Mouse (Mus musculus) splenic B cell, adult 2 months (primary cell): Measurements from ENCODE around the gene Hgfac.

Experiments
- DNase-seq: peaks from one replicate; pipeline ENCODE4 v3.0.0-alpha.2; 2011; ENCODE audit warnings: low read depth, low spot score
- H3K27me3 ChIP-seq: 2 replicates; pipeline ENCODE4 v1.6.1; 2012; ENCODE audit warnings: mild to moderate bottlenecking, low read length, moderate library complexity, mixed read lengths; ENCODE audit not compliant: control insufficient read depth, poor library complexity, insufficient read depth, severe bottlenecking
- H3K36me3 ChIP-seq: 2 replicates; pipeline ENCODE4 v1.6.1; 2012; ENCODE audit warnings: mild to moderate bottlenecking, low read length, moderate library complexity, mixed read lengths; ENCODE audit not compliant: control insufficient read depth, poor library complexity, insufficient read depth, severe bottlenecking

Gene Hgfac

GRCm38 (mm10) chr5:35041268-35041829 lies at the start of gene Hgfac:
TSS of gene Hgfac (plus strand) at chr5:35041509.
- no peaks in the 10 kb centered on the region for H3K36me3 ChIP-seq
- H3K27me3 ChIP-seq, result no peaks in the 10 kb centered on the region
- DNase-seq, result no peak

DNA sequence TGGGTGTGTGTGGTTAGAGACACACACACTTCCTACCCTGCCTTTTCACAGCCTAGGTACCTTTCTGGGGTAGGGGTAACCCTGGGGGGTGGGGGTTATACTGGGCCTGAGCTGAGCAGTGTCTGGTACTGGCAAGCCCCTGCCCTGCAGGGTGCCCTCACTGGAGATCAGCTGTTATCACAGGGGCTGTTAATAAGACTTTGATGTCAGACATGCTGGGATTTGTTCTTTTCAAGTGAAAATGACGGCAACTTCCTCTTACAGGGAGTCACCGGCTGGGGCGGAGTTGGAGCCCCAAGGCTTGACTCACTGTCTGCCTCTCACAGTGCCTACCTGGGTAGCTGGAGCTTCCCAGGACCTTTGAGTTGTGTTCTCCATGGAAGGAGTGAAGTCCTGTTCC lies 42.6 kb upstream of the Hgfac start:
- no peak for DNase-seq
- no peaks in the 10 kb centered on the region for H3K27me3 ChIP-seq
- no peaks in the 10 kb centered on the region for H3K36me3 ChIP-seq

GRCm38 (mm10) chr5:34999281-34999680 lies 42.0 kb upstream of the Hgfac start:
- Histone ChIP-seq H3K27me3 (no peaks in the 10 kb centered on the region), H3K36me3 (no peaks in the 10 kb centered on the region)
- DNase-seq, result no peak

DNA sequence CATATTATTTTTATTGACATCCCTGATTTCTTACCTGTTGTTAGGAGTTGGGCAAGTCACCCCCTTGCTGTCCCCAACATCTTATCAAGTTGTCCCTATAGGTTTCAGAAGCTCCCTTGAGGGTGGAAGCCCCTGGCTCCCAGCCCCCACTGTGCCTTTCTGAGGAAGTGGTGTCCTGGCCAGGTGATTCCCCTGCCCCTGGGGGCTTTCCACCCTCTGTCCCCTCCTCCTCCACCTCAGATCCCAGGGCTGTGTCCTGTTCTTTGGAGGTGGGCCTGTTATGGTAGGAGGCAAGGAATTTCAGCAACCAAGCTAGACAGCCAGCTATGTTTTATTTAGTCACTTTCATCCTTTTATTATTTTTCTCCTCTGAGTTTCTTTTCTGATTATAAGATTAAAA lies 41.0 kb upstream of the Hgfac start:
- Histone ChIP-seq H3K36me3 (no peaks in the 10 kb centered on the region), H3K27me3 (no peaks in the 10 kb centered on the region)
- peak; percentile 9 for DNase-seq

DNA sequence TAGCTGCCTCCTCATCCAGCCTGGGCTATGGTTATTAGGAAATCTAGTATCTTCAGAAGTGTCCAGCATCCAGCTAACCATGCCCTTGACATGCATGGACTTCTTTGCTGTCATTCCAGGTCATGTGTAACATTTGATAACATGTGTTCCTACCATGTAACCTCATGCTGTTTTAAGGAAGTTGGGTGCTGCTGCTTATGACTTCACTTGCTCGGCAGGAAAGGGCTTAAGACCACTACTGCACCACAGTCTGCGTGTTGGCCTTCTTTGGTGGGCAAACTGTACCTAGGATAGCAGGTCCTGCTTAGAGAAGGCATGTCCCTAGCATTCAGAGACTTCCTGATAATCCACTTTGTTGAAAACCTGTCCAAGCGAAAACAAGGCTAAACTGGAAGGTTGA lies 40.2 kb upstream of the Hgfac start:
- DNase-seq, result peak; percentile 4

GRCm38 (mm10) chr5:35003611-35004162 lies 37.6 kb upstream of the Hgfac start:
- DNase-seq, result no peak

More for the DNA sequence above, 40.2 kb upstream of the Hgfac start:
- Histone ChIP-seq H3K27me3 (no peaks in the 10 kb centered on the region), H3K36me3 (no peaks in the 10 kb centered on the region)

DNA sequence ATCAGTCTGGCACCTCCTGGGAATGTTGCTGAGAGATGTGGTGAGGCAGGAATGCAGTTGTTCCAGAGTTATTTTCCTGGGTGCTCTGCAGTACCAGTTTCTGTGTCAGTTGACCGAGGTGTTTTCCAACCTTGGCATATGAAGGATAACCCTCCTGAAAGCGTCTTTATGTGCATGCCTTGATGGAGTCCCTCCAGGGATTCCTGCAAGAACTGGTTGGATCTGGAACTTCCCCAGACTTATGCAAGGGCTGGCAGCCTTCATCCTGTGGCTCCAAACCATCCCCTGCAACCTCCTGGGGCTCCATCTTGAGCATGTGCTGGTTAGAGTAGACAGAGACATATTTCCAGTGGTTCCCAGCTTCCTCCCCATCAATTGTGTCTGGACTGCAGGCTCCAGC lies 36.5 kb upstream of the Hgfac start:
- no peak for DNase-seq
- Histone ChIP-seq H3K36me3 (no peaks in the 10 kb centered on the region), H3K27me3 (no peaks in the 10 kb centered on the region)

More at GRCm38 (mm10) chr5:35003611-35004162, 37.6 kb upstream of the Hgfac start:
- H3K36me3 ChIP-seq, result no peaks in the 10 kb centered on the region
- no peaks in the 10 kb centered on the region for H3K27me3 ChIP-seq

DNA sequence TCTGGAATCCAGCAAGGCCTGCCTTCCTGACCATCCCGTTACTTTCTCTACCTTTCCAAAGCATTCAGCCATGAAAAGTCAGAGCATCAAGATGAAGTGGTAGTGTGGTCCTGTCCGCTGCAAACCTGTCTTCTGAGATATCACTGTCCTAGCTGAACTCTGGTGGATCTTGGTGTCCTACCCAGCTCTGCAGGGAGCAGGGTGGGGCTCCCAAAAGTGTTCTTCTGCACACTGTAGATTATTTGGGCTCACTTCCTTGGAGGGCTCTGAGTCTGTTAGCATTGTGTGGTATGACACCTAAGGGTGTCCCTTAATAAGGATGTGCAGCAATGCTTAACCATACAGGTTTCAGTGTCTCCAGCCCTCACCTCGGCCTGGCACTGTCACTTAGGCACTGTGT lies 35.6 kb upstream of the Hgfac start:
- no peaks in the 10 kb centered on the region for H3K36me3 ChIP-seq
- no peaks in the 10 kb centered on the region for H3K27me3 ChIP-seq
- no peak for DNase-seq

DNA sequence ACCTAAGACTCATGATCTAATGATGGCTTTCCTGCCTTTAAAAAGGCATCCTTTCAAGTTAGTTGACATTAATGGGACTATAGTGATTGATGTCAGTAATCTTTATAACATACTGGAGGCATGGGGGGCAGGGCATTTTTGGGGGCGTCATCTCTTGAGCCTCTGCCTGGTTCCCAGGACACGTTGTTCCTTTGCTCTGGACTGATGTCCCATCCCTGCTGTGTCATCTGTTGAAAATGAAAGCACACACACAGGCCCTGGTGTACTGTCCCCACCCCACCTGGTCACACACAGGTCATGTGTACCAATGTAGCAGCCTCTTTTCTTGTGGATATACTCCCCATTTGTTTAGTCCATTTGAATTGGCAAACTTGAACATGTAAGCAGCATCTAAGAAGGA lies 34.7 kb upstream of the Hgfac start:
- Histone ChIP-seq H3K27me3 (no peaks in the 10 kb centered on the region), H3K36me3 (no peaks in the 10 kb centered on the region)
- DNase-seq, result no peak

- DNase-seq, result no peak
- H3K27me3 ChIP-seq, result no peaks in the 10 kb centered on the region
- no peaks in the 10 kb centered on the region for H3K36me3 ChIP-seq
Observed at GRCm38 (mm10) chr5:35009163-35009562, 32.1 kb upstream of the Hgfac start.

GRCm38 (mm10) chr5:35010656-35011055 lies 30.7 kb upstream of the Hgfac start:
- Histone ChIP-seq H3K36me3 (no peaks in the 10 kb centered on the region), H3K27me3 (no peaks in the 10 kb centered on the region)
- DNase-seq, result no peak

- DNase-seq, result no peak
Observed at GRCm38 (mm10) chr5:35011156-35011923, 30.0 kb upstream of the Hgfac start.

GRCm38 (mm10) chr5:35014036-35014435 lies 27.3 kb upstream of the Hgfac start:
- Histone ChIP-seq H3K27me3 (no peaks in the 10 kb centered on the region), H3K36me3 (no peaks in the 10 kb centered on the region)
- DNase-seq, result no peak

More at GRCm38 (mm10) chr5:35011156-35011923, 30.0 kb upstream of the Hgfac start:
- H3K27me3 ChIP-seq, result no peaks in the 10 kb centered on the region
- H3K36me3 ChIP-seq, result no peaks in the 10 kb centered on the region

DNA sequence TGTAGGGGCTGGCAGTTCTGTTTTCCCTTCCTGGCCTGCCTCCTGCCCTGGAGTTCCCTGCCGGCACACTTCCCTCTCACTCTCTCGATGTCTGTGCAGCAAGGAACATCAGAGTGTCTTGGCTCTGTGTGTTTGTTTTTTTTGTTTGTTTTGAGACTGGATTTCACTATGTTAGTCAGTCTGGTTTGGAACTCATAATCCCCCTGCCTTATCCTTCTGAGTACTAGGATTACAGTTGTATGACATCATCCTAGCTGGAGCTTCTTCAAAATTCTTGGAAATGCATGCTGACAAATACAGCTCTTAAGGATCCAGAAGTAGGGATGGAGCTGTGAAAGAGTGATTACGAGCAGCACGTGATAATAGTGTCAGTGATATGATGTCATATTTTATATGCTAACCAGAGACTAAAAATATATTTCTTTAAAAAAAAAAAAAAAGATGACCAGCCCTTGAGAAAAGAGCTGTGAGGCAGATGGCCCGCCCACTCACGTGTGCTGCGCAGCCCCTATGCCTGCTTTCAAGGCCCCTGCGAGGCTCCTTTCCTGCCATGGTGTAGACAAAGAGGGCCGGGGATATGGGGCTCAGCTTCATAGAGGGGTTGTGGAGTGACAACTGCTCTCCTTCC lies 21.5 kb upstream of the Hgfac start:
- Histone ChIP-seq H3K27me3 (no peaks in the 10 kb centered on the region), H3K36me3 (no peaks in the 10 kb centered on the region)
- no peak for DNase-seq
